Mouse (Mus musculus): ENCODE measurements around the gene Pknox1. TPM values are rescaled to one million over a fixed set of nuclear protein-coding genes. Genes with fewer than 3 reads are reported as not detected.
"Not testable (repeated sequence)": the region's sequence is repeated elsewhere in the genome, so short reads cannot be mapped to it uniquely, and the experiment has no call there.

The Pknox1 gene
- polyA plus RNA-seq, 1 experiment: 52.9 TPM

DNA sequence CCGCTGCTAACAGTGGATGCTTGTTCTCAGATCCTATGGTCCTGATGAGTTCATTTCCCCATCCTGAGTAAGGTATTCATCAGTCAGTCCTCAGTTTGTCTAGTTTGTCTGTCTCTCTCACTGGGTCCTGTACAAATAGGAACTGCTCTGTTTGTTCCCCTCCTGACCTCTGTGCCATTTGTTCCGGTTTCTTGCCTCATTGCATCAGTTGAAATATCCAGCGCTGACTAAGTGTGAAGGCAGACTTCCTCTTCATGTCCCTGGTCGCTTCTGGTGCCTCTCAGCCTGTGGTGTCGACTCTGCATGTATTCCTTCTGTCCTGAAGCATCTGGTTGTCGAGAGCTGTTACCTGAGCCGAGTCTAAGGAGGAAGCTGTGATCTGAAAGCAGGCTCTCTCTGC is 30.1 kb downstream of the Pknox1 start:
- Histone ChIP-seq H3K4me1 (ENCODE audit: control insufficient read depth, insufficient read depth, low read length) (peaks cover 3% of the 10 kb centered on the region), H3K27me3 (ENCODE audit: control insufficient read depth, insufficient read depth, low read length, poor library complexity, severe bottlenecking) (no peaks in the 10 kb centered on the region), H3K36me3 (ENCODE audit: control insufficient read depth, insufficient read depth, low read length, poor library complexity, severe bottlenecking) (peaks cover 13% of the 10 kb centered on the region; the same call in 1 of the 2 replicates), H3K9ac (ENCODE audit: low read depth, poor library complexity, severe bottlenecking) (no peak overlapping the region), H3K27ac (ENCODE audit: insufficient read depth, low read length) (no peak overlapping the region), H3K4me3 (ENCODE audit: low read depth, low read length) (no peak overlapping the region), H3K9me3 (replicated peaks; ENCODE audit: control insufficient read depth, insufficient read depth, low read length, poor library complexity, severe bottlenecking) (no peaks in the 10 kb centered on the region)
- TF ChIP-seq POLR2A (IDR thresholded peaks at IDR 0.05; ENCODE audit: insufficient read depth, low read length) (no peak), EP300 (IDR thresholded peaks at IDR 0.05; ENCODE audit: insufficient read depth, low read depth, low read length) (no peak), CTCF (IDR thresholded peaks at IDR 0.05; ENCODE audit: low read depth, low read length) (no peak)

DNA sequence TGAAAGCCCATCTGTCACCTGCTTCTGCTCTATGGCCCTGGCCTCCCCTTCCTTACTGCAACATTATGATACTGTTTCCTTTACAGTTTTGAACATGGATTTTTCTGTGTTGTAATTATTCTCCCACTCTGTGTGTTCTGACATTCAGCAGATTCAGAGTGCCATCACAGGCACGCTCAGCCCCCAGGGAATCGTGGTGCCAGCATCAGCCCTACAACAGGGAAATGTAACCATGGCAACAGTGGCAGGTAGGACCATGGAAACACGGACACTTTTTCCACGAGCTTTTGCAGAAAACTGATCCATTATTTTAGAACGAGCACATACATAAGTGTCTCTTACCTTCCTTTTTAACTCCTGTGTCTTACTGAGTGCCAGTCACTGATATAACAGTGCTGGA is 30.5 kb downstream of the Pknox1 start:
- peaks cover 13% of the 10 kb centered on the region; the same call in 1 of the 2 replicates for H3K36me3 ChIP-seq (ENCODE audit: control insufficient read depth, insufficient read depth, low read length, poor library complexity, severe bottlenecking)
- no peaks in the 10 kb centered on the region for H3K27me3 ChIP-seq (ENCODE audit: control insufficient read depth, insufficient read depth, low read length, poor library complexity, severe bottlenecking)
- peaks cover 3% of the 10 kb centered on the region for H3K4me1 ChIP-seq (ENCODE audit: control insufficient read depth, insufficient read depth, low read length)
- no peak for TF ChIP-seq CTCF (IDR thresholded peaks at IDR 0.05; ENCODE audit: low read depth, low read length)
- no peak for TF ChIP-seq POLR2A (IDR thresholded peaks at IDR 0.05; ENCODE audit: insufficient read depth, low read length)
- no peak for TF ChIP-seq EP300 (IDR thresholded peaks at IDR 0.05; ENCODE audit: insufficient read depth, low read depth, low read length)
- no peak overlapping the region for H3K27ac ChIP-seq (ENCODE audit: insufficient read depth, low read length)
- no peak overlapping the region for H3K4me3 ChIP-seq (ENCODE audit: low read depth, low read length)
- H3K9me3 ChIP-seq (replicated peaks; ENCODE audit: control insufficient read depth, insufficient read depth, low read length, poor library complexity, severe bottlenecking): no peaks in the 10 kb centered on the region
- H3K9ac ChIP-seq (ENCODE audit: low read depth, poor library complexity, severe bottlenecking): no peak overlapping the region

DNA sequence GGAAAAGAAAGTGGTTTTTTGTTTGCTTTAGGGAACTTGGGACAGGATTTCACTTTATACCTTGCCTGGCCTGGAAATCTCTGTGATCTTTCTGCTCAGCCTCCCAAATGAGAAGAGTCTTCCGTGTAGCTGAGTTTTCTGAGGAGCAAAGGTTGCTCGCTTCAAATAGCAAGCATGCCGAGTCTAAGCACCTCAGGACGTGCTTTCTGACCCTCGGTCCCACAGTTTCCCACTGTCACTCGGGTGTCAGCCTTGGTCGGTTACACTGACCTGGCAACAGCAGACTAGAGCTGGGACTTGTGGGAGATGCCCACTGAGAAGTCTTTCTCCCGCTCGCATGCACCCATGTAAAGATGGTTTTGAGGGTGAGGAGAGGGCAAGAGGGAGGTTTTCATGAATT is 33.4 kb downstream of the Pknox1 start:
- Histone ChIP-seq H3K4me3 (ENCODE audit: low read depth, low read length) (no peak overlapping the region), H3K4me1 (ENCODE audit: control insufficient read depth, insufficient read depth, low read length) (no peaks in the 10 kb centered on the region), H3K9me3 (replicated peaks; ENCODE audit: control insufficient read depth, insufficient read depth, low read length, poor library complexity, severe bottlenecking) (no peaks in the 10 kb centered on the region), H3K36me3 (ENCODE audit: control insufficient read depth, insufficient read depth, low read length, poor library complexity, severe bottlenecking) (peaks cover 11% of the 10 kb centered on the region), H3K9ac (ENCODE audit: low read depth, poor library complexity, severe bottlenecking) (no peak overlapping the region), H3K27me3 (ENCODE audit: control insufficient read depth, insufficient read depth, low read length, poor library complexity, severe bottlenecking) (no peaks in the 10 kb centered on the region), H3K27ac (ENCODE audit: insufficient read depth, low read length) (no peak overlapping the region)
- TF ChIP-seq POLR2A (IDR thresholded peaks at IDR 0.05; ENCODE audit: insufficient read depth, low read length) (no peak), EP300 (IDR thresholded peaks at IDR 0.05; ENCODE audit: insufficient read depth, low read depth, low read length) (no peak), CTCF (IDR thresholded peaks at IDR 0.05; ENCODE audit: low read depth, low read length) (no peak)

DNA sequence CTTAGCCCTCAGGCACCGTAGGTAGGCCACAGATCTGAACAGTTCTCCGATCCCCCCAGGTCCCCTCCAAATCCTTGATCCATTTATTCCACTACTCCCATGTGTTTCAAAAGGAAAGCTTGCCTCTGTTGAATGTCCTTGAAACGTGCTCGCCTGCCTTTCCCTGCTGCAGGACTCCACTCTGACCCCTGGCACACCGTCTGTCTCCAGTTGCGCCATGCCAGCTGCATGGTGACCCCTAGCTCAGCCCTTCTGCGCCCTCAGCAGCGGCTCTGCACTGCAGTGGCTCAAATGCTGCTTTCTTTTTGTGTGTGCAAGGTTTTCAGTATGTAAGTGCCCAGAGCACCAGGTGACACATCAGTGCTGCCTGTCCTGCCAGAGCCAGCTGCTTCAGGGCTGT is 34.1 kb downstream of the Pknox1 start:
- Histone ChIP-seq H3K36me3 (ENCODE audit: control insufficient read depth, insufficient read depth, low read length, poor library complexity, severe bottlenecking) (peaks cover 11% of the 10 kb centered on the region), H3K27me3 (ENCODE audit: control insufficient read depth, insufficient read depth, low read length, poor library complexity, severe bottlenecking) (no peaks in the 10 kb centered on the region), H3K9me3 (replicated peaks; ENCODE audit: control insufficient read depth, insufficient read depth, low read length, poor library complexity, severe bottlenecking) (no peaks in the 10 kb centered on the region), H3K9ac (ENCODE audit: low read depth, poor library complexity, severe bottlenecking) (no peak overlapping the region), H3K27ac (ENCODE audit: insufficient read depth, low read length) (no peak overlapping the region), H3K4me3 (ENCODE audit: low read depth, low read length) (no peak overlapping the region), H3K4me1 (ENCODE audit: control insufficient read depth, insufficient read depth, low read length) (no peaks in the 10 kb centered on the region)
- no peak for TF ChIP-seq CTCF (IDR thresholded peaks at IDR 0.05; ENCODE audit: low read depth, low read length)
- no peak for TF ChIP-seq POLR2A (IDR thresholded peaks at IDR 0.05; ENCODE audit: insufficient read depth, low read length)
- no peak for TF ChIP-seq EP300 (IDR thresholded peaks at IDR 0.05; ENCODE audit: insufficient read depth, low read depth, low read length)

DNA sequence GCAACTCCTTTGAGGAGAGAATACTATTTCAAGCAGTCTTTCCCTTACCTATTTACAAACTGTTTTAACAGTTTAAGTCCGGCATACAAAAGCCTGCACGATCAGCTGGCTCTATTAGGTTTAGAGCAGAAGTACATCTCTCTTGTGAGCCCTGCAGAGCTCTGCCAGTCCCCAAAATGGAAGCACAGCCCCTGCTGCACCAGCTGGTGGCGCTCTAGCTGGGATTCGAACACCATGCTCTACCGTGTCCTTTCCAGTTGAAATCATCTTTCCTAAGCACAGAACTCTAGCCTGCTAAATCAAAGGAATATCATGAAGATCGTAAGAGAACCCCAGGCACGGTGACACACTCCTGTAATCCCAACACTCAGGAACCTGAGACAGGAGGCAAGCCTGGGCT is 41.9 kb downstream of the Pknox1 start:
- Histone ChIP-seq H3K27me3 (ENCODE audit: control insufficient read depth, insufficient read depth, low read length, poor library complexity, severe bottlenecking) (no peaks in the 10 kb centered on the region), H3K4me3 (ENCODE audit: low read depth, low read length) (no peak overlapping the region)

DNA sequence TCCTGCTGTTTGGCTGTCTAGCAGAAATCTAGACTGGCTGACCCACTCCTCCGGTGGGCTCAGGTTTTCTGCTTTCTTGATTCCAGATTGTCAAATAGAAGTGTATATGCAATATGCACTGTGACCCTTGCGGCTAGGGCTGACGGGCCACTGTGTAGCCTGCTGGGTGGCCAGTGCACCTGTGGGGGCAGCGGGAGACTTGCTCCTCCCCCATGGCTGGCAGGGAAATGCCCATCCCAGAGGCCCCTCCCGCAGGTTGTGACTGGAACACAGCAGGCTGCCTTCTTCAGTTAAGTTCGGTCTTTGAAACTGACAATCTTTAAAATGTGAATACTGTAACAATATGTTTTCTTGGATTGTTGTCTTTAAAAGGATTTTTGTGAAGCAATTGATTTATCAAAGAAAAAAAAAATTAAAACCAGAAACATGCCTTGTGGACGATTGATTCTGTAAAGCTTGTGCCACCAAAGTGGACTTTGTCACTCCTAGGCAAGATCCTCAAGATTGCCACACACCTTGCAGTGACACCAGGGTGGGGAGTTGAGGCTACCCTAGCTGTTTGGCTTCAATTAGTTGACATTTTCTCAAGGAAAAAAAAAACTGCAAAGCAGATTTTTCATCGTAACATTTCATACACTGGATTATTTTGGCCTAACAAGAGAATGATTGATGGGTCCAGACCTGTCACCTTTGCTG is 42.9 kb downstream of the Pknox1 start:
- no peaks in the 10 kb centered on the region for H3K4me1 ChIP-seq (ENCODE audit: control insufficient read depth, insufficient read depth, low read length)
- H3K27me3 ChIP-seq (ENCODE audit: control insufficient read depth, insufficient read depth, low read length, poor library complexity, severe bottlenecking): no peaks in the 10 kb centered on the region
- no peaks in the 10 kb centered on the region for H3K9me3 ChIP-seq (replicated peaks; ENCODE audit: control insufficient read depth, insufficient read depth, low read length, poor library complexity, severe bottlenecking)
- no peak overlapping the region for H3K27ac ChIP-seq (ENCODE audit: insufficient read depth, low read length)
- no peak overlapping the region for H3K4me3 ChIP-seq (ENCODE audit: low read depth, low read length)
- TF ChIP-seq POLR2A (IDR thresholded peaks at IDR 0.05; ENCODE audit: insufficient read depth, low read length) (no peak), EP300 (IDR thresholded peaks at IDR 0.05; ENCODE audit: insufficient read depth, low read depth, low read length) (no peak), CTCF (IDR thresholded peaks at IDR 0.05; ENCODE audit: low read depth, low read length) (no peak)
- no peak overlapping the region for H3K9ac ChIP-seq (ENCODE audit: low read depth, poor library complexity, severe bottlenecking)
- H3K36me3 ChIP-seq (ENCODE audit: control insufficient read depth, insufficient read depth, low read length, poor library complexity, severe bottlenecking): peaks cover 6% of the 10 kb centered on the region; the same call in 1 of the 2 replicates

More for the DNA sequence above, 41.9 kb downstream of the Pknox1 start:
- Histone ChIP-seq H3K9ac (ENCODE audit: low read depth, poor library complexity, severe bottlenecking) (no peak overlapping the region), H3K4me1 (ENCODE audit: control insufficient read depth, insufficient read depth, low read length) (no peaks in the 10 kb centered on the region), H3K27ac (ENCODE audit: insufficient read depth, low read length) (no peak overlapping the region), H3K36me3 (ENCODE audit: control insufficient read depth, insufficient read depth, low read length, poor library complexity, severe bottlenecking) (peaks cover 6% of the 10 kb centered on the region; the same call in 1 of the 2 replicates), H3K9me3 (replicated peaks; ENCODE audit: control insufficient read depth, insufficient read depth, low read length, poor library complexity, severe bottlenecking) (no peaks in the 10 kb centered on the region)
- TF ChIP-seq CTCF (IDR thresholded peaks at IDR 0.05; ENCODE audit: low read depth, low read length): peak; percentile 86
- no peak for TF ChIP-seq EP300 (IDR thresholded peaks at IDR 0.05; ENCODE audit: insufficient read depth, low read depth, low read length)
- TF ChIP-seq POLR2A (IDR thresholded peaks at IDR 0.05; ENCODE audit: insufficient read depth, low read length): no peak

DNA sequence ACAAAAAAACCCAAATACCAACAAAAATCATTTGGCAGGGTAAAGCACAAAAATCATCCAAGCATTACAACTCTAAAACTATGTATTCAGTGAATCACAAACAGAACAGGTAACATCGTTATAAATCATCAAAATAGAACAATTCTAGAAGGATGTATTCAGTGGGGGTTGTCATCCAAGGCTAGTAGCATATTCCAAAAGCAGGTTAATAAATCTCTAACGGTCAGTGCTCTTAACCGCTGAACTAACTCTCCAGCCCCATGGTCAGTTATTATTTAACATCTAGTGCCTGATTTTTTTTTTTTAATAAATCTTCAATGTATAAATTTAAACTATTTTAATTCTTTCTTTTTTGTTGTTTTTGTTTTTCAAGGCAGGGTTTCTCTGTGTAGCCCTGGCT is 44.6 kb downstream of the Pknox1 start:
- not testable (repeated sequence) for H3K9me3 ChIP-seq (replicated peaks; ENCODE audit: control insufficient read depth, insufficient read depth, low read length, poor library complexity, severe bottlenecking); H3K4me3 ChIP-seq (ENCODE audit: low read depth, low read length); H3K9ac ChIP-seq (ENCODE audit: low read depth, poor library complexity, severe bottlenecking); H3K4me1 ChIP-seq (ENCODE audit: control insufficient read depth, insufficient read depth, low read length); H3K27ac ChIP-seq (ENCODE audit: insufficient read depth, low read length); H3K36me3 ChIP-seq (ENCODE audit: control insufficient read depth, insufficient read depth, low read length, poor library complexity, severe bottlenecking); H3K27me3 ChIP-seq (ENCODE audit: control insufficient read depth, insufficient read depth, low read length, poor library complexity, severe bottlenecking)
